Mouse (Mus musculus): ENCODE measurements around the gene P2rx6. TPM values are rescaled to one million over a fixed set of nuclear protein-coding genes. Genes with fewer than 3 reads are reported as not detected.

Gene P2rx6
- polyA plus RNA-seq (2017; shearing (Covaris generic)), result not detected

GRCm38 (mm10) chr16:17561751-17562208, at the start of gene P2rx6:
P2rx6 (plus strand) TSS chr16:17561885.

GRCm38 (mm10) chr16:17530640-17531288, 30.9 kb upstream of the P2rx6 start, which contains the start of gene Thap7:
Thap7 (minus strand) TSS chr16:17531136.

DNA sequence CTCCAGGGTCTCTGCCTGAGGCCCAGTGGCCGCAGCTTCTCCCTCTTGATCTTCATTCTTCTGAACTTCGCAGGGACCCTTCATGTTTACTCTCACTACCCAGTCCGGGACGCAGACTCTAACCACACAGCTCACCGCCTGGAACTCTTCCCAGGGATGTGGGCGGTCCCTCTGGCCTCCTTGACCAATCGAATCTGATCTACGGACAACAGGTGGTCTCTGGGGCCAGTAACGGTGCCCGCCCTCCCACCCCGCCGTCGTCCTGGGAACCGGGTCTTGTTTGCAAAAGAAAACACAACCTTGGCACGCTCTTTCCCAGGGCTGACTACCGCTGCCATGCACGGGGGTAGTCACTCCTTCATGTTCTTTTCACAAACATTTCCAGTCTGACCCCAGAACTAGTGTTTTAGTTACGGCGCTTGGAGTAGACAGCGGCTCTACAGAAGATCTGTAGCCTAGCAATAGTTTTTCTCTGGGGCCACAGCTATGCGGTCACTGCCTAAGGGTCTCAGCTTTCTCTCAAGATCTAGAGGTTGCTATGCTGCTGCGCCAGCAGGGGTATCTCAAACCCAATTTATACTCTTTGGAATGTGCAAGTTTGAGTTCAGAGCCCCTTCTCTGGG, 446 bp upstream of the P2rx6 start, which contains the start of gene Lrrc74b:
Gene Lrrc74b (minus strand): TSS at position 120 of the 623 bp plus-strand sequence.

DNA sequence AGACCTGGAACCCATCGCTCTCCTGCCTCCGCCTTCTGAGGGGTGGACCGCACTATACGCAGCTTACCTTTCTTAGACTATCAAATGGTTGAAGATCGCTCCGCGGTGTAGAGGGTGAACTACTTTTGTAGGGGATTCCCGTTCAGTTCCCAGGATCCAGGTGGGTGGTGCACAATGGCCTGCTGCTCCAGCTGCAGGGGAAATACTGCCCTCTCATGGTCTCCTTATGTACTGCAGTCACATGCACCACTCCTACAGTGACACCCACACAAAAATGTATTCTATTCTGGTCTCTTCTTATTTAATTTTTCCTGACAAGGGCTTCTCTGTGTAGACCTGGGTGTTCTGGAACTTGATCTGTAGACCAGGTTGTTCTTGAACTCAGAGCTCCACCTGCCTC, 21.4 kb downstream of the P2rx6 start, which contains the start of gene Slc7a4:
Gene Slc7a4 (minus strand): TSS at position 151 of the 400 bp plus-strand sequence.

DNA sequence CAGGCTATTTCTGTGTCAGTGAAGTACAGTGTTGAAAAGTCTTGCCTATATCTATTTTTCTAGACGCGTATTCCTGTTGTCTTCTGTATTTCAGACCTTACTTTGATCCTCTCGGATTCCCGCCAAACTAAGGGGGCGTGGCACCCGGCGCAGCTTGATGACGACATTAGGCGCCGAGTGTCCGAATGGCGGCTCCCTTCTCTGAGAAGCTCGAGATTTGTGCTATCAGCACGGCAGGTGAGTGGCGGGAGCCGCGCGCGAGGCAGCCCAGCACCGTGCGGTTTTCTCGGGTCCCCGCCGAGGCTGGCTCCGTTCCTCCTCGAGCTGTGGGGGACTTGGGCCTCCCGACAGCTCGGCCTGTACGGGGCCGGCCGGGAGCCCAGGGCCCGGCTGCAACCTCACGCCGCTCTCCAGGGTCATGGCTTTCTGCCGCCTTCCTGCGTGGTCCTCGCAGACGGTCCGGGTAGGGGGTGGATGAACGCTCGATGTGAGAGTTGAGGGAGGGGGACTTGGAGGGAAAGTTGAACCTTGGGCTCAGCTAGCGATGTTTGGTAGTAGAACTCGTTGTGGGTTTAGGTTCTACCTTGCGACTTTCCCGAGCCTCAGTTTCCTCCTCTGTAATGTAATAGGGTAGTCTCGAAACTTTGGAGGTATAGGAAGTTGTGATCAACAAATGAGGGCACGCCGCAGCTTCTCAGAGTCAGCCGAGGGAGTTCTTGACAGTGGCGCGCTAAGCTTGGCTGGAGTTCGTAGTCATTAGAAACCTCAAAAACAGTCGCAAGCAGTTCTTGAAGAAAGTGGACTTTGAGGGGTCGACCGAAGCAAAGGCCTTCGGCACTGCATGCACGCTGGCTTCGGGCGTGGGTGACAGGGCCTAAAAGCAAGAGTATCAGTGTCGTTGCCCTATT, 57.8 kb downstream of the P2rx6 start, which contains the start of gene Smpd4:
Gene Smpd4 (plus strand): TSS at position 157 of the 908 bp plus-strand sequence.

Other genes with a start within 250 kb of the P2rx6 start
- gene Serpind1, start 230.5 kb upstream of the P2rx6 start, polyA plus RNA-seq (2017; shearing (Covaris generic)), result 0.36 TPM
- 18.1 TPM for gene Snap29, start 155.9 kb upstream of the P2rx6 start, polyA plus RNA-seq (2017; shearing (Covaris generic))
- 79.1 TPM for gene Pi4ka, start 155.6 kb upstream of the P2rx6 start, polyA plus RNA-seq (2017; shearing (Covaris generic))
- 64.9 TPM for gene Crkl, start 109.9 kb upstream of the P2rx6 start, polyA plus RNA-seq (2017; shearing (Covaris generic))
- gene Aifm3, start 72.3 kb upstream of the P2rx6 start, polyA plus RNA-seq (2017; shearing (Covaris generic)), result not detected
- gene Lztr1, start 53.2 kb upstream of the P2rx6 start, polyA plus RNA-seq (2017; shearing (Covaris generic)), result 34.0 TPM
- gene Thap7, start 30.7 kb upstream of the P2rx6 start, polyA plus RNA-seq (2017; shearing (Covaris generic)), result 61.2 TPM
- not detected for gene Lrrc74b, start 638 bp upstream of the P2rx6 start, polyA plus RNA-seq (2017; shearing (Covaris generic))
- gene Slc7a4, start 21.3 kb downstream of the P2rx6 start, polyA plus RNA-seq (2017; shearing (Covaris generic)), result 1.6 TPM
- 19.5 TPM for gene Smpd4, start 57.5 kb downstream of the P2rx6 start, polyA plus RNA-seq (2017; shearing (Covaris generic))
- not detected for gene Ccdc74a, start 84.6 kb downstream of the P2rx6 start, polyA plus RNA-seq (2017; shearing (Covaris generic))
- 129 TPM for gene Med15, start 171.0 kb downstream of the P2rx6 start, polyA plus RNA-seq (2017; shearing (Covaris generic))
- 18.9 TPM for gene Klhl22, start 197.7 kb downstream of the P2rx6 start, polyA plus RNA-seq (2017; shearing (Covaris generic))
- not detected for gene Scarf2, start 235.4 kb downstream of the P2rx6 start, polyA plus RNA-seq (2017; shearing (Covaris generic))